13 mouse cellular contexts compared by ENCODE assay signal in genomic region chr15:95884658-95885620, GRCm38 (mm10).
DNase-seq lines count a peak whose midpoint lies in the region; ATAC-seq and TF ChIP-seq lines count a peak whose summit lies in the region.
"Had no signal": no experiment of that assay in that cellular context is flagged by ENCODE, and none has a peak within 500 bp of the region (broad histone marks: within the 10 kb centered on the region; RNA-seq: fewer than 3 reads in every experiment).

No protein-coding gene starts in this region.

- H3K9me3 ChIP-seq in midbrain, embryonic 11.5 days (ENCODE audit: control insufficient read depth, low read length), result no peaks in the 10 kb centered on the region
- H3K9me3 ChIP-seq in midbrain, embryonic 13.5 days, result no peaks in the 10 kb centered on the region
- H3K9me3 ChIP-seq in erythroblast, embryonic 14.5 days (ENCODE audit: control insufficient read depth, low read length), result peaks cover 3% of the 10 kb centered on the region
- H3K9me3 ChIP-seq: neural tube, embryonic 15.5 days had no signal

- WGBS in heart, adult 2 months, result 71% methylated on average over 10 of the region's 10 CpGs
- WGBS in midbrain, embryonic 11.5 days, result 91% methylated on average over 10 of the region's 10 CpGs
- WGBS in midbrain, embryonic 13.5 days, result 92% methylated on average over 10 of the region's 10 CpGs
- 54% methylated on average over 10 of the region's 10 CpGs for WGBS in olfactory bulb, adult 2 months

- TF ChIP-seq EP300 in heart, adult 2 months (IDR thresholded peaks at IDR 0.05; ENCODE audit: insufficient read depth, low read depth, low read length), result no peak

- no peak overlapping the region for H3K4me3 ChIP-seq in heart, adult 2 months
- no peak overlapping the region for H3K4me3 ChIP-seq in midbrain, embryonic 11.5 days (ENCODE audit: low read depth, low read length)
- no peak overlapping the region for H3K4me3 ChIP-seq in midbrain, embryonic 13.5 days (replicated peaks)
- H3K4me3 ChIP-seq in erythroblast, embryonic 14.5 days (replicated peaks), result peak overlapping the region; percentile 54
- H3K4me3 ChIP-seq in olfactory bulb, adult 2 months (ENCODE audit: insufficient read depth, low read depth, low read length), result no peak overlapping the region
- H3K4me3 ChIP-seq: neural tube, embryonic 15.5 days had no signal

- DNase-seq in heart, adult 2 months, result no peak
- DNase-seq in heart, adult 8-10 months (ENCODE audit: low spot score), result no peak
- DNase-seq in midbrain, embryonic 11.5 days (ENCODE audit: low spot score, missing footprints), result peak; percentile 73
- no peak for DNase-seq in ovary, postnatal 10 days (ENCODE audit: low spot score)
- DNase-seq in cerebellum, adult 8-10 months, result no peak
- DNase-seq: B cell, adult 2 months; cerebellum, adult 11-12 months; gastrocnemius, postnatal 10 days; kidney, adult 2 months had no signal

- 0 out of 2 replicates have a peak, but pooled peaks cover 2% of the 10 kb centered on the region for H3K79me2 ChIP-seq in heart, adult 2 months (replicated peaks; ENCODE audit: control insufficient read depth, insufficient read depth, low read length)

- no peaks in the 10 kb centered on the region for H3K27me3 ChIP-seq in heart, adult 2 months (ENCODE audit: control insufficient read depth, insufficient read depth, low read length)
- H3K27me3 ChIP-seq in midbrain, embryonic 11.5 days (ENCODE audit: control insufficient read depth, insufficient read depth, low read length), result no peaks in the 10 kb centered on the region
- H3K27me3 ChIP-seq in midbrain, embryonic 13.5 days, result no peaks in the 10 kb centered on the region
- H3K27me3 ChIP-seq in erythroblast, embryonic 14.5 days (ENCODE audit: control insufficient read depth), result no peaks in the 10 kb centered on the region
- H3K27me3 ChIP-seq: neural tube, embryonic 15.5 days had no signal

- no peak for TF ChIP-seq CTCF in heart, adult 2 months (IDR thresholded peaks at IDR 0.05)
- TF ChIP-seq CTCF in olfactory bulb, adult 2 months (IDR thresholded peaks at IDR 0.05; ENCODE audit: insufficient read depth, low read depth, low read length), result no peak

- no peak overlapping the region for H3K9ac ChIP-seq in heart, adult 2 months (ENCODE audit: low read depth, low read length)
- H3K9ac ChIP-seq in midbrain, embryonic 11.5 days (ENCODE audit: low read length), result no peak overlapping the region
- no peak overlapping the region for H3K9ac ChIP-seq in midbrain, embryonic 13.5 days (replicated peaks)
- H3K9ac ChIP-seq: neural tube, embryonic 15.5 days had no signal

- peaks cover 3% of the 10 kb centered on the region for H3K36me3 ChIP-seq in heart, adult 2 months (ENCODE audit: control insufficient read depth, insufficient read depth, low read length)
- H3K36me3 ChIP-seq in midbrain, embryonic 11.5 days (ENCODE audit: control insufficient read depth, insufficient read depth, low read length), result no peaks in the 10 kb centered on the region
- 0 out of 2 replicates have a peak, but pooled peaks cover 2% of the 10 kb centered on the region for H3K36me3 ChIP-seq in midbrain, embryonic 13.5 days
- H3K36me3 ChIP-seq in erythroblast, embryonic 14.5 days (ENCODE audit: control insufficient read depth), result peaks cover 11% of the 10 kb centered on the region
- H3K36me3 ChIP-seq: neural tube, embryonic 15.5 days had no signal

- TF ChIP-seq POLR2A in heart, adult 2 months (IDR thresholded peaks at IDR 0.05; ENCODE audit: insufficient read depth, low read depth, low read length), result no peak
- TF ChIP-seq POLR2A in olfactory bulb, adult 2 months (IDR thresholded peaks at IDR 0.05; ENCODE audit: insufficient read depth, low read depth, low read length), result no peak

- intact Hi-C loops in heart, adult 2 months (cut with DNase I), result no loop called here

- no peak overlapping the region for H3K4me2 ChIP-seq in midbrain, embryonic 11.5 days
- no peak overlapping the region for H3K4me2 ChIP-seq in midbrain, embryonic 13.5 days (replicated peaks)
- H3K4me2 ChIP-seq: neural tube, embryonic 15.5 days had no signal

- ATAC-seq in midbrain, embryonic 11.5 days (ENCODE audit: low FRiP score), result no peak
- ATAC-seq in midbrain, embryonic 13.5 days, result no peak

- peak overlapping the region; percentile 28; the same call in 1 of the 2 replicates for H3K27ac ChIP-seq in heart, adult 2 months
- H3K27ac ChIP-seq in midbrain, embryonic 11.5 days (ENCODE audit: low read depth, low read length), result no peak overlapping the region
- H3K27ac ChIP-seq in midbrain, embryonic 13.5 days, result no peak overlapping the region
- peak overlapping the region; percentile 96 for H3K27ac ChIP-seq in olfactory bulb, adult 2 months (ENCODE audit: insufficient read depth, low read depth, low read length)
- H3K27ac ChIP-seq: neural tube, embryonic 15.5 days had no signal

- peaks cover 24% of the 10 kb centered on the region for H3K4me1 ChIP-seq in heart, adult 2 months (ENCODE audit: control insufficient read depth, insufficient read depth, low read length)
- peaks cover 11% of the 10 kb centered on the region; the same call in 1 of the 2 replicates for H3K4me1 ChIP-seq in midbrain, embryonic 11.5 days (ENCODE audit: control insufficient read depth, insufficient read depth, low read length)
- H3K4me1 ChIP-seq in midbrain, embryonic 13.5 days (replicated peaks), result peaks cover 39% of the 10 kb centered on the region
- peaks cover 84% of the 10 kb centered on the region for H3K4me1 ChIP-seq in erythroblast, embryonic 14.5 days (ENCODE audit: control insufficient read depth)
- peaks cover 32% of the 10 kb centered on the region for H3K4me1 ChIP-seq in olfactory bulb, adult 2 months (ENCODE audit: control insufficient read depth, insufficient read depth, low read length)

Comparison
In these comparisons a context has a peak if more than half of its experiments do, and no peak if none do; other contexts are left out.
1. H3K27ac ChIP-seq: peak in heart, adult 2 months (single experiment) and olfactory bulb, adult 2 months (single experiment); none in midbrain, embryonic 11.5 days (single experiment) and midbrain, embryonic 13.5 days (single experiment).